Mouse (Mus musculus) forebrain, embryonic 11.5 days (tissue): ENCODE measurements around the gene Odf3. TPM values are rescaled to one million over a fixed set of nuclear protein-coding genes. Genes with fewer than 3 reads are reported as not detected.

Source experiments
- ATAC-seq: fragments of 200-750 bp; cut with Nextera tagmentation; replicated peaks from 2 replicates; pipeline ENCODE4 v1.8.0; 2017; ENCODE audit warnings: moderate TSS enrichment; ENCODE audit not compliant: low FRiP score
- DNase-seq: peaks from one replicate; pipeline ENCODE4 v3.0.0-alpha.2; 2017; ENCODE audit warnings: low spot score
- H3K27ac ChIP-seq: fragments of 300-500 bp; sonication (generic); 2 replicates; pipeline ENCODE4 v1.5.1; 2014; ENCODE audit warnings: low read depth, low read length
- H3K27me3 ChIP-seq: fragments of 300-500 bp; sonication (generic); 2 replicates; pipeline ENCODE4 v1.6.1; 2014; ENCODE audit warnings: mild to moderate bottlenecking, low read length, mixed read lengths; ENCODE audit not compliant: control insufficient read depth, insufficient read depth
- H3K36me3 ChIP-seq: fragments of 300-500 bp; sonication (generic); 2 replicates; pipeline ENCODE4 v1.6.1; 2014; ENCODE audit warnings: mild to moderate bottlenecking, low read length, moderate library complexity, mixed read lengths; ENCODE audit not compliant: control insufficient read depth, insufficient read depth
- H3K4me1 ChIP-seq: fragments of 300-500 bp; sonication (generic); replicated peaks from 2 replicates; pipeline ENCODE4 v1.6.1; 2014; ENCODE audit warnings: low read length, mixed read lengths; ENCODE audit not compliant: control insufficient read depth, insufficient read depth
- H3K4me2 ChIP-seq: fragments of 300-500 bp; sonication (generic); 2 replicates; pipeline ENCODE4 v1.6.1; 2014; ENCODE audit warnings: low read depth, mild to moderate bottlenecking, low read length, moderate library complexity, mixed read lengths; ENCODE audit not compliant: severe bottlenecking
- H3K4me3 ChIP-seq: fragments of 300-500 bp; sonication (generic); 2 replicates; pipeline ENCODE4 v1.5.1; 2014; ENCODE audit warnings: low read depth, low read length
- H3K9ac ChIP-seq: fragments of 300-500 bp; sonication (generic); 2 replicates; pipeline ENCODE4 v1.6.1; 2014; ENCODE audit warnings: low read length
- H3K9me3 ChIP-seq: fragments of 300-500 bp; sonication (generic); 2 replicates; pipeline ENCODE4 v1.6.1; 2016; ENCODE audit warnings: low read length, mixed read lengths; ENCODE audit not compliant: control insufficient read depth
- WGBS: fragments of 180-500 bp; shearing (Covaris S2); extraction: QIAGEN DNeasy Blood & Tissue Kit; methylation state at CpG from one replicate; pipeline ENCODE4 v1.1.7; 2014; 5-methylcytosine and 5-hydroxymethylcytosine counted together
- polyA plus RNA-seq: library from polyadenylated mRNA; unstranded; fragments of >200 nt; fragmentation: Nextera tagmentation; extraction: Ambion mirVana; gene quantifications from 2 replicates; pipeline ENCODE4 v1.2.1, GENCODE M21; 2014

The Odf3 gene
- polyA plus RNA-seq, 1 experiment from 2014 or later = not detected

GRCm38 (mm10) chr7:140858746-140859145 is 11.1 kb downstream of the Odf3 start:
- Histone ChIP-seq H3K9me3 (no peaks in the 10 kb centered on the region), H3K27me3 (no peaks in the 10 kb centered on the region), H3K9ac (no peak overlapping the region), H3K36me3 (peaks cover 6% of the 10 kb centered on the region), H3K27ac (no peak overlapping the region), H3K4me3 (no peak overlapping the region), H3K4me1 (peaks cover 15% of the 10 kb centered on the region), H3K4me2 (no peak overlapping the region)
- WGBS = 96% methylated on average over 8 of the region's 8 CpGs
- ATAC-seq (no peak), DNase-seq (no peak)

GRCm38 (mm10) chr7:140859997-140860396 is 12.4 kb downstream of the Odf3 start:
- H3K4me2 ChIP-seq = no peak overlapping the region
- DNase-seq = no peak
- ATAC-seq = no peak
- H3K27ac ChIP-seq = no peak overlapping the region
- H3K27me3 ChIP-seq = no peaks in the 10 kb centered on the region
- no peaks in the 10 kb centered on the region for H3K9me3 ChIP-seq
- no peak overlapping the region for H3K9ac ChIP-seq
- H3K4me3 ChIP-seq = no peak overlapping the region
- peaks cover 15% of the 10 kb centered on the region for H3K4me1 ChIP-seq
- H3K36me3 ChIP-seq = peaks cover 6% of the 10 kb centered on the region
- 87% methylated on average over 6 of the region's 6 CpGs for WGBS

GRCm38 (mm10) chr7:140860728-140861127 is 13.1 kb downstream of the Odf3 start:
- Histone ChIP-seq H3K9ac (no peak overlapping the region), H3K27me3 (no peaks in the 10 kb centered on the region), H3K9me3 (no peaks in the 10 kb centered on the region), H3K4me2 (no peak overlapping the region), H3K4me3 (no peak overlapping the region), H3K27ac (no peak overlapping the region), H3K36me3 (peaks cover 6% of the 10 kb centered on the region), H3K4me1 (peaks cover 8% of the 10 kb centered on the region)
- 92% methylated on average over 5 of the region's 5 CpGs for WGBS
- ATAC-seq (no peak), DNase-seq (peak; percentile 42)

GRCm38 (mm10) chr7:140864761-140865160 is 17.2 kb downstream of the Odf3 start:
- H3K27me3 ChIP-seq = no peaks in the 10 kb centered on the region
- 89% methylated on average over 12 of the region's 12 CpGs for WGBS

GRCm38 (mm10) chr7:140874224-140874623 is 26.6 kb downstream of the Odf3 start:
- Histone ChIP-seq H3K9me3 (no peaks in the 10 kb centered on the region), H3K27me3 (no peaks in the 10 kb centered on the region), H3K4me1 (no peaks in the 10 kb centered on the region), H3K9ac (no peak overlapping the region), H3K36me3 (no peaks in the 10 kb centered on the region), H3K4me2 (no peak overlapping the region), H3K4me3 (no peak overlapping the region), H3K27ac (no peak overlapping the region)
- 87% methylated on average over 4 of the region's 4 CpGs for WGBS
- ATAC-seq = no peak
- DNase-seq = no peak

More at GRCm38 (mm10) chr7:140864761-140865160, 17.2 kb downstream of the Odf3 start:
- no peak overlapping the region for H3K9ac ChIP-seq
- no peak overlapping the region for H3K4me2 ChIP-seq
- H3K4me1 ChIP-seq = no peaks in the 10 kb centered on the region
- no peak for ATAC-seq
- DNase-seq = no peak
- no peaks in the 10 kb centered on the region for H3K9me3 ChIP-seq
- no peak overlapping the region for H3K4me3 ChIP-seq
- peaks cover 6% of the 10 kb centered on the region; the same call in 1 of the 2 replicates for H3K36me3 ChIP-seq
- no peak overlapping the region for H3K27ac ChIP-seq

- DNase-seq (no peak), ATAC-seq (no peak)
- Histone ChIP-seq H3K4me2 (no peak overlapping the region), H3K4me1 (no peaks in the 10 kb centered on the region), H3K27ac (no peak overlapping the region), H3K4me3 (no peak overlapping the region), H3K36me3 (no peaks in the 10 kb centered on the region), H3K9me3 (no peaks in the 10 kb centered on the region), H3K9ac (no peak overlapping the region), H3K27me3 (no peaks in the 10 kb centered on the region)
- WGBS = 90% methylated on average over 6 of the region's 6 CpGs
These were observed 29.8 kb downstream of the Odf3 start for GRCm38 (mm10) chr7:140877364-140877763.

- WGBS = 89% methylated on average over 7 of the region's 7 CpGs
These were observed 31.8 kb downstream of the Odf3 start for GRCm38 (mm10) chr7:140879355-140879754.

GRCm38 (mm10) chr7:140880419-140880818 is 32.8 kb downstream of the Odf3 start:
- Histone ChIP-seq H3K27ac (no peak overlapping the region), H3K4me3 (no peak overlapping the region), H3K27me3 (no peaks in the 10 kb centered on the region), H3K9ac (no peak overlapping the region), H3K4me2 (no peak overlapping the region), H3K4me1 (peaks cover 3% of the 10 kb centered on the region; the same call in 1 of the 2 replicates), H3K9me3 (no peaks in the 10 kb centered on the region), H3K36me3 (no peaks in the 10 kb centered on the region)
- WGBS = 90% methylated on average over 3 of the region's 3 CpGs
- DNase-seq = no peak
- ATAC-seq = no peak

More at GRCm38 (mm10) chr7:140879355-140879754, 31.8 kb downstream of the Odf3 start:
- H3K4me2 ChIP-seq = no peak overlapping the region
- DNase-seq = no peak
- no peak overlapping the region for H3K4me3 ChIP-seq
- peaks cover 3% of the 10 kb centered on the region; the same call in 1 of the 2 replicates for H3K4me1 ChIP-seq
- no peak overlapping the region for H3K9ac ChIP-seq
- no peak overlapping the region for H3K27ac ChIP-seq
- no peaks in the 10 kb centered on the region for H3K36me3 ChIP-seq
- no peaks in the 10 kb centered on the region for H3K27me3 ChIP-seq
- H3K9me3 ChIP-seq = no peaks in the 10 kb centered on the region
- ATAC-seq = no peak

GRCm38 (mm10) chr7:140880865-140881515 is 33.4 kb downstream of the Odf3 start:
- Histone ChIP-seq H3K36me3 (no peaks in the 10 kb centered on the region), H3K4me2 (peak overlapping the region; percentile 82), H3K4me1 (peaks cover 3% of the 10 kb centered on the region; the same call in 1 of the 2 replicates), H3K9me3 (no peaks in the 10 kb centered on the region), H3K4me3 (peak overlapping the region; percentile 91), H3K27me3 (no peaks in the 10 kb centered on the region), H3K27ac (no peak overlapping the region), H3K9ac (peak overlapping the region; percentile 81)
- DNase-seq (no peak), ATAC-seq (no peak)
- WGBS = 35% methylated on average over 8 of the region's 8 CpGs
